Mouse (Mus musculus): ENCODE data around the gene Prss54.
"Not testable (repeated sequence)": the region's sequence is repeated elsewhere in the genome, so short reads cannot be mapped to it uniquely, and the experiment has no call there.

Prss54 gene

GRCm38 (mm10) chr8:95576240-95576639 is at the start of gene Prss54:
TSS of gene Prss54 (minus strand) at chr8:95576340.
- no peak for DNase-seq (ENCODE audit: low spot score in 2 of 2)

GRCm38 (mm10) chr8:95624833-95625232 is 48.7 kb upstream of the Prss54 start:
- no peak for DNase-seq (ENCODE audit: low spot score in 2 of 2)

GRCm38 (mm10) chr8:95620046-95620445 is 43.9 kb upstream of the Prss54 start:
- no peak for DNase-seq (ENCODE audit: low spot score in 2 of 2)

- no peak for DNase-seq (ENCODE audit: low spot score in 2 of 2)
Observed at GRCm38 (mm10) chr8:95616383-95616782, 40.2 kb upstream of the Prss54 start.

- no peak for DNase-seq (ENCODE audit: low spot score in 2 of 2)
Observed at GRCm38 (mm10) chr8:95611769-95612168, 35.6 kb upstream of the Prss54 start.

GRCm38 (mm10) chr8:95610749-95611148 is 34.6 kb upstream of the Prss54 start:
- DNase-seq (ENCODE audit: low spot score in 2 of 2) = peak in 1 of 2 experiments; percentile 34

GRCm38 (mm10) chr8:95609406-95609805 is 33.3 kb upstream of the Prss54 start:
- no peak for DNase-seq (ENCODE audit: low spot score in 2 of 2)

GRCm38 (mm10) chr8:95607210-95607609 is 31.1 kb upstream of the Prss54 start:
- DNase-seq (ENCODE audit: low spot score in 2 of 2) = no peak

- not testable (repeated sequence) for DNase-seq (ENCODE audit: low spot score in 2 of 2)
Observed at GRCm38 (mm10) chr8:95606509-95606908, 30.4 kb upstream of the Prss54 start.

GRCm38 (mm10) chr8:95602168-95602567 is 26.0 kb upstream of the Prss54 start:
- no peak for DNase-seq (ENCODE audit: low spot score in 2 of 2)

- DNase-seq (ENCODE audit: low spot score in 2 of 2) = no peak
Observed at GRCm38 (mm10) chr8:95601306-95601705, 25.2 kb upstream of the Prss54 start.

GRCm38 (mm10) chr8:95599861-95600260 is 23.7 kb upstream of the Prss54 start:
- peak; percentile 48 to 81 for DNase-seq (ENCODE audit: low spot score in 2 of 2)

GRCm38 (mm10) chr8:95596841-95597241 is 20.7 kb upstream of the Prss54 start:
- DNase-seq (ENCODE audit: low spot score in 2 of 2) = no peak

GRCm38 (mm10) chr8:95595131-95595530 is 19.0 kb upstream of the Prss54 start:
- no peak for DNase-seq (ENCODE audit: low spot score in 2 of 2)

GRCm38 (mm10) chr8:95593439-95594393 is 17.6 kb upstream of the Prss54 start:
- no peak for DNase-seq (ENCODE audit: low spot score in 2 of 2)

GRCm38 (mm10) chr8:95592131-95592780 is 16.1 kb upstream of the Prss54 start:
- peak in 1 of 2 experiments; percentile 40 for DNase-seq (ENCODE audit: low spot score in 2 of 2)

- DNase-seq (ENCODE audit: low spot score in 2 of 2) = no peak
Observed at GRCm38 (mm10) chr8:95590539-95590938, 14.4 kb upstream of the Prss54 start.

GRCm38 (mm10) chr8:95589282-95589681 is 13.1 kb upstream of the Prss54 start:
- no peak for DNase-seq (ENCODE audit: low spot score in 2 of 2)

- no peak for DNase-seq (ENCODE audit: low spot score in 2 of 2)
Observed at GRCm38 (mm10) chr8:95587339-95587738, 11.2 kb upstream of the Prss54 start.

GRCm38 (mm10) chr8:95573146-95573545 is 3.0 kb downstream of the Prss54 start:
- DNase-seq (ENCODE audit: low spot score in 2 of 2) = no peak

GRCm38 (mm10) chr8:95566809-95567208 is 9.3 kb downstream of the Prss54 start:
- no peak for DNase-seq (ENCODE audit: low spot score in 2 of 2)

- DNase-seq (ENCODE audit: low spot score in 2 of 2) = no peak
Observed at GRCm38 (mm10) chr8:95566217-95566616, 9.9 kb downstream of the Prss54 start.

- no peak for DNase-seq (ENCODE audit: low spot score in 2 of 2)
Observed at GRCm38 (mm10) chr8:95555963-95556362, 20.2 kb downstream of the Prss54 start.

Measured in spleen, postnatal 4 days (tissue).